Mouse (Mus musculus) forebrain, postnatal 0 days (tissue): ENCODE measurements around the gene Aldh1l2. TPM values are rescaled to one million over a fixed set of nuclear protein-coding genes. Genes with fewer than 3 reads are reported as not detected.
A peak's percentile ranks its signal among the peaks of the same experiment; 100 is the strongest.

Source experiments
- ATAC-seq: fragments of 200-750 bp; cut with Nextera tagmentation; 2 replicates; pipeline ENCODE4 v1.8.0; 2017; ENCODE audit warnings: mild to moderate bottlenecking, moderate library complexity
- DNase-seq: peaks from one replicate; pipeline ENCODE4 v3.0.0-alpha.2; 2015
- H3K27ac ChIP-seq: fragments of 300-500 bp; sonication (generic); 2 replicates; pipeline ENCODE4 v1.5.1; 2014; ENCODE audit warnings: low read depth, mild to moderate bottlenecking, antibody characterized with exemption, low read length, moderate library complexity, mixed read lengths
- H3K27me3 ChIP-seq: fragments of 300-500 bp; sonication (generic); 2 replicates; pipeline ENCODE4 v1.6.1; 2014; ENCODE audit warnings: mild to moderate bottlenecking, low read length, mixed read lengths; ENCODE audit not compliant: insufficient read depth
- H3K36me3 ChIP-seq: fragments of 300-500 bp; sonication (generic); 2 replicates; pipeline ENCODE4 v1.6.1; 2014; ENCODE audit warnings: mild to moderate bottlenecking, moderate library complexity; ENCODE audit not compliant: insufficient read depth
- H3K4me1 ChIP-seq: fragments of 300-500 bp; sonication (generic); 2 replicates; pipeline ENCODE4 v1.6.1; 2014; ENCODE audit warnings: antibody characterized with exemption; ENCODE audit not compliant: insufficient read depth
- H3K4me2 ChIP-seq: fragments of 300-500 bp; sonication (generic); 2 replicates; pipeline ENCODE4 v1.6.1; 2014; ENCODE audit warnings: low read depth, mild to moderate bottlenecking, moderate library complexity
- H3K4me3 ChIP-seq: fragments of 300-500 bp; sonication (generic); 2 replicates; pipeline ENCODE4 v1.5.1; 2014; ENCODE audit warnings: low read depth, low read length, mixed read lengths
- H3K9ac ChIP-seq: fragments of 300-500 bp; sonication (generic); 2 replicates; pipeline ENCODE4 v1.6.1; 2014; ENCODE audit warnings: mild to moderate bottlenecking
- H3K9me3 ChIP-seq: fragments of 300-500 bp; sonication (generic); 2 replicates; pipeline ENCODE4 v1.6.1; 2016; ENCODE audit warnings: low read length
- CTCF ChIP-seq: sonication (generic); IDR thresholded peaks from 2 replicates; pipeline ENCODE4 v1.5.1; 2016; ENCODE audit warnings: antibody characterized with exemption, control low read depth, low read depth
- WGBS: fragments of 180-500 bp; shearing (Covaris S2); extraction: QIAGEN DNeasy Blood & Tissue Kit; methylation state at CpG from one replicate; pipeline ENCODE4 v1.1.7; 2014; 5-methylcytosine and 5-hydroxymethylcytosine counted together
- polyA plus RNA-seq: library from polyadenylated mRNA; unstranded; fragments of >200 nt; fragmentation: Nextera tagmentation; extraction: Ambion mirVana; gene quantifications from 2 replicates; pipeline ENCODE4 v1.2.1, GENCODE M21; 2015
- total RNA-seq: library from RNA; depleted of rRNA; stranded (reverse); fragments of >200 nt; gene quantifications from 2 replicates; pipeline ENCODE4 v1.2.3, GENCODE M21; 2014

Gene Aldh1l2
- total and polyA plus RNA-seq, 2 experiments from 2014 or later = 9.2 to 29.5 TPM

DNA sequence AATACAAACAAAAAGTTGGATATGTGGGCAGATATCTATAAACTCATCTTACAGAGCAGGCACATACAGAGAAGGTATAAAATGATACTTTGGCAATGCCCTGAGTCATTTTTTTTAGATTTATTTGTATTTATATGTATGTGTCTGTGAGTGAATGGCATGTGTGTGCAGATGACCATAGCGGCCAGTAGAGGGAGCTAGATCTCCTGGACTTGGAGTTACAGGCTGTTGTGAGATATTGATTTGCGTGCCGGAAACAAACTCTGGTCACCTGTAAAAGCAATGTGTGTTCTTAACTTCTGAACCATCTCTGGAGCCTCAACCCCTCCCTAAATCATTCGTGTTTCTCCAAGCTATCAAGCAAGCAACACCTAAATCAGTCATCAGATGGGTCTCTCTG is 12.9 kb downstream of the Aldh1l2 start:
- no peak overlapping the region for H3K27ac ChIP-seq
- WGBS = 84% methylated on average over 4 of the region's 4 CpGs
- H3K4me3 ChIP-seq = no peak overlapping the region
- H3K4me2 ChIP-seq = no peak overlapping the region
- H3K9me3 ChIP-seq = no peaks in the 10 kb centered on the region
- no peaks in the 10 kb centered on the region for H3K27me3 ChIP-seq
- peak; percentile 37 for TF ChIP-seq CTCF
- no peak overlapping the region for H3K9ac ChIP-seq
- no peak for ATAC-seq
- no peaks in the 10 kb centered on the region for H3K4me1 ChIP-seq
- DNase-seq = no peak
- H3K36me3 ChIP-seq = peaks cover 61% of the 10 kb centered on the region

DNA sequence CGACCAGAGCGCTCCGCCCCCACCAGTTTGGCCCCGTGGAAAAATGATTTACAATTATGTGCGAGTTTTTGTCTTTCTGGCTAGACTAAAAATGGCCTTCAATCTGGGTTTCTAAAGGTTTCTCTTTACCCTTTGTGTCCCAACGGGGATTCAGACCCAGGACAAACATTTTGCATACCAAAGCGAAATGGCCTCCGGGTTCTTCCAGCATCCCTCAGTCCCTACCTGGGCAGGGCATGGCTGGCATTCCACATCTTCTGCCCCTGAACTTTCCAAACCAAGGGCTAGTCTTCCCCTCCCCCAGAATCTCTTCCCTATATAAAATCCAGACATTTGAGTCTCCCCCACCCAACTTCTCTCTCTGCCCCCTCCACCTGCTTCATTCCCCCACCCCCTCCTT is 20.2 kb downstream of the Aldh1l2 start:
- Histone ChIP-seq H3K9ac (no peak overlapping the region), H3K36me3 (peaks cover 60% of the 10 kb centered on the region), H3K27me3 (no peaks in the 10 kb centered on the region), H3K9me3 (no peaks in the 10 kb centered on the region), H3K4me3 (no peak overlapping the region), H3K4me2 (no peak overlapping the region), H3K27ac (no peak overlapping the region), H3K4me1 (no peaks in the 10 kb centered on the region)
- no peak for TF ChIP-seq CTCF
- WGBS = 87% methylated on average over 8 of the region's 8 CpGs
- ATAC-seq = no peak
- DNase-seq = no peak

DNA sequence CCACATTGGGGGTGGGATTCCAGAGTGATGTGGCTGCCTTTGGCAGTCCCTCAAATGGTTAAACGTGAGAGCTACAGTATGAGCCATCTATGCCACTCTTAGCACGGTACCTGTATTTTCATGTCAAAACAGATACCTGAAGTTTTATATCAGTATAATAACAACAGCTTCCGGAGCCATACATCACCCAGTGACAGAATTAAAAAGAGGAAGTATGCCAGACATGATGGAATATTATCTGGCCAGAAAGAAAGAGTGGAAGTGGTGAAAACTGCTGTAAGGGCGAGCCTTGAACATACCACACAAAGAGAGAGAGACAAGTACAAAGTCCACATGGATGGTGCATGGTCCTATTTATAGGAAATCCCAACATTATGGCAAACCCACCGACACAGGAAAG is 22.6 kb downstream of the Aldh1l2 start:
- Histone ChIP-seq H3K27me3 (no peaks in the 10 kb centered on the region), H3K9ac (no peak overlapping the region), H3K4me2 (no peak overlapping the region), H3K9me3 (no peaks in the 10 kb centered on the region), H3K36me3 (peaks cover 54% of the 10 kb centered on the region), H3K4me3 (no peak overlapping the region), H3K27ac (no peak overlapping the region), H3K4me1 (no peaks in the 10 kb centered on the region)
- no peak for TF ChIP-seq CTCF
- ATAC-seq = no peak
- no peak for DNase-seq
- whole genome bisulfite sequencing = 84% methylated on average over 5 of the region's 5 CpGs

DNA sequence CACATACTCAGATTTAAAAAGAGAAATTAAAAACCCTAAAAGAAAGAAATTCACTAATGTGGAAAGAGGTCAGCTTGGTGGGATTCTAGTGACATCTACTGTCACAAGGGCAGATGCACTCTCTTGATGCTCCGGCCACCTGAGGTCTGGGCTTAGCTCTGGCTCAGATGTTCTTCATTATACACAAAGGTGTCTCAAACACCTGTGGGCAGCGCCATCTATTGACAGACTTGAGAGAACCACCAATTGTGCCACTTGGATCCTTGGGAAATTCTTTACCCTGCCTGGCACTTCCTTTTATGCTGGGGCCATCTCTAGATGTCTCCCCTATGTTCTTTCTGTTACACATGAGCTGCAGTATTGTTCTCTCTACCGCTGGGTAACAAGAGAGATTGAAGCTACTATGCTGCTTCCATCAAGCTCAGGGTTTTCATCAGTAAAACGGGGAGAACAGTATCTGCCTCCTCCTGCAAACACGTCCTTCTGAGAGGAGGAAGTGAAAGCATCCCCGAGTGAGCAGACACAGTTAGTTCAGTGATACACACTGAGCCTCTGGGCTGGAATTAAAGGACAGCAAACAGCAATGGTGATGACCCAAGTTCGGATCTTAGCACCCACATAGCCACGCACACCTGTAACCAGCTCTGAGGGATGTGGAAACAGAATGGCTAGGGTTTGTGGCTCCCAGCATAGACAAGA is 24.8 kb downstream of the Aldh1l2 start:
- Histone ChIP-seq H3K4me3 (no peak overlapping the region), H3K27me3 (no peaks in the 10 kb centered on the region), H3K9ac (no peak overlapping the region), H3K4me1 (no peaks in the 10 kb centered on the region), H3K27ac (no peak overlapping the region), H3K9me3 (no peaks in the 10 kb centered on the region), H3K36me3 (peaks cover 53% of the 10 kb centered on the region), H3K4me2 (no peak overlapping the region)
- WGBS = 70% methylated on average over 8 of the region's 8 CpGs
- peak; percentile 20; the same call in 1 of the 2 replicates for ATAC-seq
- peak; percentile 42; the same call in 1 of the 2 replicates for TF ChIP-seq CTCF
- DNase-seq = peak; percentile 34

DNA sequence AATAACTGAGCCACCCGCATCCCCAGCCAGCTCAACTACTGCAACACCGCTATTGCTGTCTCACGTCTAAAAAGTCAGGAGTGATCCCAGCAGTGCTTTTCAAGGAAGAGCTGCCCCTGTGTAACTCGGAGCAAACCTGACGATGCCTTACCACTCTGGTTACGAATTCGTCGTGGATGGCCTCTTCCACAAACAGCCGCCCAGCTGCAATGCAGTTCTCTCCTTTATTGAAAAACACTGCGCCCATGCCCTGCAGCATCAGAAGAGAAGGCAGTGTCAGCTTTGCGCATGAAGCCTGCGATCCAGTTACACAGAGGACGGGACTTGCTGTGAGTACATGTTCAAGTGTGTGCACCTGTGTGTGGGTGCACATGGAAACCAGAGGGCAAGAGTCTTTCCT is 36.6 kb downstream of the Aldh1l2 start:
- peaks cover 58% of the 10 kb centered on the region for H3K36me3 ChIP-seq
- no peak overlapping the region for H3K4me3 ChIP-seq
- TF ChIP-seq CTCF = no peak
- no peak for DNase-seq
- no peak for ATAC-seq
- H3K9ac ChIP-seq = no peak overlapping the region
- H3K27ac ChIP-seq = no peak overlapping the region
- no peaks in the 10 kb centered on the region for H3K27me3 ChIP-seq
- H3K4me2 ChIP-seq = no peak overlapping the region
- no peaks in the 10 kb centered on the region for H3K4me1 ChIP-seq
- WGBS = 88% methylated on average over 13 of the region's 13 CpGs
- H3K9me3 ChIP-seq = no peaks in the 10 kb centered on the region

DNA sequence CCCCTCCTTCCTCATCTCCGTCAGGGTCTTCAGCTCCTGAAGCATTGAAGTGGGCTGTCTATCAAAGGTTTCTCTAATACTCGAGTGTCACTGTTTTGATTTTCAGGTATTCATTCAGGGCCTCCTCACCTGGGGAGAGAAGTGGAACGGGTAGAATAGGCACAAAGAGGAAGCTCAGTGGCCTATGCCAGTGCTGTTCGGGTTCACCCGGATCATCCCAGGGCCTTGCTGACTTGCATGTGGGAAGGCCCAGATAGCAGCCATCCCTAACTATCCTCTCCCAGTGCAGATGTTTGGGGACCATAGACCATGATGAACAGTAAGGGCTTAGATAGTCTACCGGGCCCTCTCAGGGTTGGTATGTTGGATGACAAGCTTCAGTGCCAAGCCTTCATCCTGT is 43.4 kb downstream of the Aldh1l2 start:
- no peak for DNase-seq
- Histone ChIP-seq H3K27me3 (no peaks in the 10 kb centered on the region), H3K4me2 (no peak overlapping the region), H3K27ac (no peak overlapping the region), H3K36me3 (peaks cover 73% of the 10 kb centered on the region), H3K4me1 (no peaks in the 10 kb centered on the region), H3K9me3 (no peaks in the 10 kb centered on the region), H3K9ac (no peak overlapping the region), H3K4me3 (no peak overlapping the region)
- WGBS = 87% methylated on average over 6 of the region's 6 CpGs
- TF ChIP-seq CTCF = no peak
- no peak for ATAC-seq

DNA sequence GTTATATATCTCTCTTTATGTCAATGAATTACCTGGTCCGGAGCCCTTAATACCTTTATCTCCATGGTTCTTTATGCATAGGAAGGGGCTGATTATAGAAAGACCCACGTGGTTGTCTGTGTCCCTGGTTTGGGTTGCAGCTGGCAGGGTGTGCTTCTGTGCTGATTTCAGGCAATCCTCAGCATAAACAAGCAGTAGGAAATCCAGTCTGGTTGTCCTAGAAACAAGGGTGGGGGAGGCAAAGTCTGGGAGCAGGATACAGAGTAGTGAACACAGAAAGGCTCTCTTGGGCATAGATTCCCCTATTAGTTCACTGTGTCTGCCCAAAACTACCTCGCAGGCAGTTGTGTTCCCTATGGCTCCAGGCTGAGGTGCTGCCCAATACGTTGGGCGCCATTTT is 56.7 kb downstream of the Aldh1l2 start:
- DNase-seq (no peak), ATAC-seq (peak; percentile 50; the same call in 1 of the 2 replicates)
- H3K4me3 ChIP-seq = no peak overlapping the region
- no peaks in the 10 kb centered on the region for H3K4me1 ChIP-seq
- no peaks in the 10 kb centered on the region; the same call in 1 of the 2 replicates for H3K36me3 ChIP-seq
- H3K9ac ChIP-seq = no peak overlapping the region
- no peak overlapping the region for H3K4me2 ChIP-seq
- no peaks in the 10 kb centered on the region for H3K27me3 ChIP-seq
- H3K9me3 ChIP-seq = 0 out of 2 replicates have a peak, but pooled peaks cover 5% of the 10 kb centered on the region
- WGBS = 86% methylated on average over 5 of the region's 5 CpGs
- TF ChIP-seq CTCF = no peak
- H3K27ac ChIP-seq = no peak overlapping the region
